Mouse (Mus musculus) midbrain, embryonic 12.5 days (tissue): ENCODE results near the gene Rundc1. TPM values are rescaled to one million over a fixed set of nuclear protein-coding genes. Genes with fewer than 3 reads are reported as not detected.
A peak's percentile ranks its signal among the peaks of the same experiment; 100 is the strongest.
"Not testable (repeated sequence)": the region's sequence is repeated elsewhere in the genome, so short reads cannot be mapped to it uniquely, and the experiment has no call there.

ENCODE experiments used
- ATAC-seq: fragments of 200-750 bp; cut with Nextera tagmentation; 2 replicates; pipeline ENCODE4 v1.8.0; 2017; ENCODE audit warnings: low read depth, moderate TSS enrichment, moderate library complexity; ENCODE audit not compliant: low FRiP score
- H3K27ac ChIP-seq: fragments of 300-500 bp; sonication (generic); replicated peaks from 2 replicates; pipeline ENCODE4 v1.5.1; 2016; ENCODE audit warnings: mild to moderate bottlenecking
- H3K27me3 ChIP-seq: fragments of 300-500 bp; sonication (generic); 2 replicates; pipeline ENCODE4 v1.6.1; 2016; ENCODE audit warnings: mild to moderate bottlenecking
- H3K36me3 ChIP-seq: fragments of 300-500 bp; sonication (generic); 2 replicates; pipeline ENCODE4 v1.6.1; 2016
- H3K4me1 ChIP-seq: fragments of 300-500 bp; sonication (generic); 2 replicates; pipeline ENCODE4 v1.6.1; 2016
- H3K4me2 ChIP-seq: fragments of 300-500 bp; sonication (generic); replicated peaks from 2 replicates; pipeline ENCODE4 v1.6.1; 2016; ENCODE audit warnings: mild to moderate bottlenecking, moderate library complexity
- H3K4me3 ChIP-seq: fragments of 300-500 bp; sonication (generic); 2 replicates; pipeline ENCODE4 v1.5.1; 2016; ENCODE audit warnings: mild to moderate bottlenecking
- H3K9ac ChIP-seq: fragments of 300-500 bp; sonication (generic); replicated peaks from 2 replicates; pipeline ENCODE4 v1.6.1; 2016; ENCODE audit warnings: mild to moderate bottlenecking, moderate library complexity
- H3K9me3 ChIP-seq: fragments of 300-500 bp; sonication (generic); 2 replicates; pipeline ENCODE4 v1.6.1; 2016; ENCODE audit warnings: mild to moderate bottlenecking
- whole genome bisulfite sequencing: fragments of 180-500 bp; shearing (Covaris S2); methylation state at CpG from one replicate; pipeline ENCODE4 v1.1.7; 2016; 5-methylcytosine and 5-hydroxymethylcytosine counted together
- polyA plus RNA-seq: library from polyadenylated mRNA; unstranded; fragments of >200 nt; fragmentation: Nextera tagmentation; extraction: Ambion mirVana; gene quantifications from 2 replicates; pipeline ENCODE4 v1.2.1, GENCODE M21; 2016

Gene Rundc1
- polyA plus RNA-seq, 1 experiment from 2014 or later = 30.2 TPM

GRCm38 (mm10) chr11:101447786-101448185 is 22.9 kb downstream of the Rundc1 start:
- H3K27ac ChIP-seq = no peak overlapping the region
- 88% methylated on average over 5 of the region's 5 CpGs for WGBS
- peaks cover 13% of the 10 kb centered on the region for H3K4me1 ChIP-seq
- no peak overlapping the region for H3K9ac ChIP-seq
- ATAC-seq = no peak
- H3K36me3 ChIP-seq = peaks cover 28% of the 10 kb centered on the region
- H3K4me2 ChIP-seq = no peak overlapping the region
- no peak overlapping the region for H3K4me3 ChIP-seq
- no peaks in the 10 kb centered on the region for H3K9me3 ChIP-seq
- no peaks in the 10 kb centered on the region for H3K27me3 ChIP-seq

GRCm38 (mm10) chr11:101448274-101448746 is 23.4 kb downstream of the Rundc1 start, which contains the start of gene Ifi35:
TSS of gene Ifi35 (plus strand) at chr11:101448407.
- Histone ChIP-seq H3K27me3 (no peaks in the 10 kb centered on the region), H3K4me2 (peak within 1 kb of the TSS; percentile 16; the same call in 1 of the 2 replicates), H3K4me3 (0 out of 2 replicates have a peak within 1 kb of the TSS, but pooled peaks have one; percentile 18), H3K4me1 (peaks cover 9% of the 10 kb centered on the region), H3K9me3 (no peaks in the 10 kb centered on the region), H3K27ac (no peak within 1 kb of the TSS; the same call in 1 of the 2 replicates), H3K9ac (no peak within 1 kb of the TSS), H3K36me3 (peaks cover 28% of the 10 kb centered on the region)
- 47% methylated on average over 10 of the region's 10 CpGs for WGBS
- no peak for ATAC-seq

- Histone ChIP-seq H3K4me1 (peaks cover 3% of the 10 kb centered on the region), H3K9ac (no peak overlapping the region), H3K4me2 (no peak overlapping the region), H3K9me3 (no peaks in the 10 kb centered on the region), H3K27me3 (no peaks in the 10 kb centered on the region), H3K4me3 (no peak overlapping the region), H3K27ac (no peak overlapping the region), H3K36me3 (peaks cover 22% of the 10 kb centered on the region)
- 89% methylated on average over 4 of the region's 4 CpGs for WGBS
- ATAC-seq = no peak
Measured at GRCm38 (mm10) chr11:101448899-101449298, 24.0 kb downstream of the Rundc1 start.

- H3K9me3 ChIP-seq, H3K4me1 ChIP-seq, H3K9ac ChIP-seq, H3K27me3 ChIP-seq, ATAC-seq, H3K4me2 ChIP-seq, H3K27ac ChIP-seq, H3K4me3 ChIP-seq: not testable (repeated sequence)
- WGBS = 90% methylated on average over 4 of the region's 4 CpGs
- H3K36me3 ChIP-seq = peaks cover 15% of the 10 kb centered on the region
Measured at GRCm38 (mm10) chr11:101449596-101449995, 24.7 kb downstream of the Rundc1 start.

- WGBS = 82% methylated on average over 3 of the region's 3 CpGs
- Histone ChIP-seq H3K27me3 (no peaks in the 10 kb centered on the region), H3K4me1 (peaks cover 10% of the 10 kb centered on the region), H3K9ac (no peak overlapping the region), H3K9me3 (no peaks in the 10 kb centered on the region), H3K27ac (no peak overlapping the region), H3K4me3 (no peak overlapping the region), H3K4me2 (no peak overlapping the region), H3K36me3 (peaks cover 7% of the 10 kb centered on the region)
- ATAC-seq = no peak
Measured at GRCm38 (mm10) chr11:101450394-101450793, 25.5 kb downstream of the Rundc1 start.

GRCm38 (mm10) chr11:101451536-101451935 is 26.7 kb downstream of the Rundc1 start:
- Histone ChIP-seq H3K27me3 (no peaks in the 10 kb centered on the region), H3K4me1 (peaks cover 10% of the 10 kb centered on the region), H3K4me2 (no peak overlapping the region), H3K27ac (no peak overlapping the region), H3K4me3 (no peak overlapping the region), H3K9ac (no peak overlapping the region), H3K36me3 (no peaks in the 10 kb centered on the region; the same call in 1 of the 2 replicates), H3K9me3 (no peaks in the 10 kb centered on the region)
- WGBS = 88% methylated on average over 10 of the region's 10 CpGs
- no peak for ATAC-seq

- Histone ChIP-seq H3K4me1 (peaks cover 10% of the 10 kb centered on the region), H3K27ac (no peak overlapping the region), H3K4me3 (no peak overlapping the region), H3K9me3 (no peaks in the 10 kb centered on the region), H3K4me2 (no peak overlapping the region), H3K36me3 (no peaks in the 10 kb centered on the region; the same call in 1 of the 2 replicates), H3K9ac (no peak overlapping the region), H3K27me3 (no peaks in the 10 kb centered on the region)
- no peak for ATAC-seq
- 74% methylated on average over 10 of the region's 10 CpGs for WGBS
Measured at GRCm38 (mm10) chr11:101452093-101452774, 27.3 kb downstream of the Rundc1 start.

- Histone ChIP-seq H3K27ac (no peak overlapping the region), H3K9ac (no peak overlapping the region), H3K4me3 (no peak overlapping the region), H3K4me2 (no peak overlapping the region), H3K36me3 (peaks cover 22% of the 10 kb centered on the region), H3K9me3 (no peaks in the 10 kb centered on the region), H3K27me3 (no peaks in the 10 kb centered on the region), H3K4me1 (peaks cover 10% of the 10 kb centered on the region)
- ATAC-seq = no peak
- 44% methylated on average over 6 of the region's 6 CpGs for WGBS
Measured at GRCm38 (mm10) chr11:101454702-101455101, 29.8 kb downstream of the Rundc1 start.

- no peak overlapping the region for H3K4me3 ChIP-seq
- peaks cover 10% of the 10 kb centered on the region for H3K4me1 ChIP-seq
- no peaks in the 10 kb centered on the region for H3K9me3 ChIP-seq
- H3K9ac ChIP-seq = no peak overlapping the region
- H3K27ac ChIP-seq = no peak overlapping the region
- WGBS = 89% methylated on average over 7 of the region's 7 CpGs
- peaks cover 32% of the 10 kb centered on the region for H3K36me3 ChIP-seq
- H3K27me3 ChIP-seq = no peaks in the 10 kb centered on the region
- ATAC-seq = no peak
- H3K4me2 ChIP-seq = no peak overlapping the region
Measured at GRCm38 (mm10) chr11:101455627-101456026, 30.7 kb downstream of the Rundc1 start.

GRCm38 (mm10) chr11:101457631-101458030 is 32.7 kb downstream of the Rundc1 start:
- Histone ChIP-seq H3K9me3 (no peaks in the 10 kb centered on the region), H3K4me2 (no peak overlapping the region), H3K36me3 (peaks cover 49% of the 10 kb centered on the region), H3K4me3 (no peak overlapping the region), H3K9ac (no peak overlapping the region), H3K27ac (no peak overlapping the region), H3K27me3 (no peaks in the 10 kb centered on the region), H3K4me1 (peaks cover 20% of the 10 kb centered on the region)
- no peak for ATAC-seq
- 93% methylated on average over 9 of the region's 9 CpGs for WGBS

GRCm38 (mm10) chr11:101458217-101458616 is 33.3 kb downstream of the Rundc1 start:
- no peak overlapping the region for H3K9ac ChIP-seq
- no peak for ATAC-seq
- no peak overlapping the region for H3K4me3 ChIP-seq
- peaks cover 49% of the 10 kb centered on the region for H3K36me3 ChIP-seq
- H3K27me3 ChIP-seq = no peaks in the 10 kb centered on the region
- peaks cover 25% of the 10 kb centered on the region for H3K4me1 ChIP-seq
- H3K4me2 ChIP-seq = no peak overlapping the region
- H3K9me3 ChIP-seq = no peaks in the 10 kb centered on the region
- H3K27ac ChIP-seq = peak overlapping the region; percentile 25; the same call in 1 of the 2 replicates
- WGBS = 85% methylated on average over 12 of the region's 12 CpGs

- H3K36me3 ChIP-seq = peaks cover 49% of the 10 kb centered on the region
- H3K4me2 ChIP-seq = no peak overlapping the region
- H3K27ac ChIP-seq = no peak overlapping the region
- ATAC-seq = no peak
- H3K4me3 ChIP-seq = no peak overlapping the region
- H3K4me1 ChIP-seq = peaks cover 36% of the 10 kb centered on the region
- WGBS = 50% methylated on average over 6 of the region's 6 CpGs
- no peaks in the 10 kb centered on the region for H3K27me3 ChIP-seq
- no peak overlapping the region; the same call in 1 of the 2 replicates for H3K9ac ChIP-seq
- no peaks in the 10 kb centered on the region for H3K9me3 ChIP-seq
Measured at GRCm38 (mm10) chr11:101459716-101460115, 34.8 kb downstream of the Rundc1 start.
